Comparison of ENCODE assay signal across 1 mouse cellular context in the genomic region with DNA sequence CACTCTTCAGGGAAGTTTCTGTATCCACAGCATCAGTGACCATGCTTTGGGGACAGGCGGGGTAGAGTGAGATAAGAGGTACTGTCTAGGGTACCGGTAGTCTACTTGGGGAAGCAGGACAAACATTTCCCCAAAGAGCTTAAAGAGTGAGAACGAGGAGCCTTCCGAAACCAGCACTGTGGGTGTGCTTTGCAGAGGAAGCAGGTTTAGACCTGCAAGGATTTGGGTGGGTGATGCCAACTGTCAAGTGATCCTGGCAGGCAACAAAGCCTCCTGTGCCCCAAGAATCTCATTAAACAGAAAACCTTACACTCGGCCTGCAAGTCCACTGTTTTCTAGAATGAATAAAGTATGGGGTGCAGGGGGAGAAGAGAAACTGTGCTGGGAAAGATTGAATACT.
TF ChIP-seq lines count a peak whose summit lies in the region.

No protein-coding gene starts in this region.

TF ChIP-seq in C2C12, 6 proteins besides CTCF, POLR2A, EP300 and RAD21:
- no peak for TF ChIP-seq CEBPB (IDR thresholded peaks at IDR 0.05; ENCODE audit: low read depth)
- TF ChIP-seq MYOG (IDR thresholded peaks at IDR 0.05; ENCODE audit: control insufficient read depth, extremely low read depth, insufficient read length), result no peak
- no peak for TF ChIP-seq USF1 (IDR thresholded peaks at IDR 0.05; ENCODE audit: low read depth)
- TF ChIP-seq MAX (IDR thresholded peaks at IDR 0.05), result no peak
- no peak for TF ChIP-seq MYOD1 (IDR thresholded peaks at IDR 0.05; ENCODE audit: control insufficient read depth, insufficient read length, low read depth)
- TF ChIP-seq FOSL1 (IDR thresholded peaks at IDR 0.05; ENCODE audit: insufficient read depth, low read length, poor library complexity, severe bottlenecking), result no peak
